Mouse (Mus musculus) thymus, adult 2 months (tissue): ENCODE data around the gene Jph4. TPM values are rescaled to one million over a fixed set of nuclear protein-coding genes. Genes with fewer than 3 reads are reported as not detected.

Experiments
- DNase-seq: peaks from one replicate; pipeline ENCODE4 v3.0.0; 2021
- H3K27ac ChIP-seq: fragments of 200-500 bp; 2 replicates; pipeline ENCODE4 v1.5.1; 2012; ENCODE audit warnings: low read length, control low read depth; ENCODE audit not compliant: control insufficient read depth, insufficient read depth
- H3K27me3 ChIP-seq: fragments of 200-500 bp; 2 replicates; pipeline ENCODE4 v1.6.1; 2012; ENCODE audit warnings: mild to moderate bottlenecking, low read length, moderate library complexity, mixed read lengths; ENCODE audit not compliant: control insufficient read depth, insufficient read depth
- H3K36me3 ChIP-seq: fragments of 200-500 bp; 2 replicates; pipeline ENCODE4 v1.6.1; 2012; ENCODE audit warnings: mild to moderate bottlenecking, low read length, moderate library complexity; ENCODE audit not compliant: control insufficient read depth, insufficient read depth
- H3K4me1 ChIP-seq: fragments of 200-500 bp; replicated peaks from 2 replicates; pipeline ENCODE4 v1.6.1; 2012; ENCODE audit warnings: low read length; ENCODE audit not compliant: control insufficient read depth, insufficient read depth
- H3K4me3 ChIP-seq: fragments of 200-500 bp; 2 replicates; pipeline ENCODE4 v1.5.1; 2012; ENCODE audit warnings: mild to moderate bottlenecking, low read length, control low read depth, moderate library complexity; ENCODE audit not compliant: control insufficient read depth, insufficient read depth
- CTCF ChIP-seq: fragments of 200-500 bp; IDR thresholded peaks from 2 replicates; pipeline ENCODE4 v1.5.1; 2012; ENCODE audit warnings: mild to moderate bottlenecking, control low read depth, low read length, moderate library complexity, borderline replicate concordance; ENCODE audit not compliant: control insufficient read depth, poor library complexity, insufficient read depth; ENCODE audit errors: extremely low read depth
- POLR2A ChIP-seq: fragments of 200-500 bp; IDR thresholded peaks from 2 replicates; pipeline ENCODE4 v1.6.1; 2012; ENCODE audit warnings: mild to moderate bottlenecking, low read length, control low read depth, moderate library complexity; ENCODE audit not compliant: control insufficient read depth, poor library complexity, insufficient read depth; ENCODE audit errors: extremely low read depth
- WGBS: fragments of 180-500 bp; shearing (Covaris S2); methylation state at CpG from one replicate; pipeline ENCODE4 v1.1.7; 2018; 5-methylcytosine and 5-hydroxymethylcytosine counted together
- polyA plus RNA-seq: library from polyadenylated mRNA; depleted of rRNA; stranded (reverse); fragments of >200 nt; gene quantifications from 2 replicates; pipeline ENCODE4 v1.2.3, GENCODE M21; 2012

The Jph4 gene
- polyA plus RNA-seq, 1 experiment = 0.51 TPM

DNA sequence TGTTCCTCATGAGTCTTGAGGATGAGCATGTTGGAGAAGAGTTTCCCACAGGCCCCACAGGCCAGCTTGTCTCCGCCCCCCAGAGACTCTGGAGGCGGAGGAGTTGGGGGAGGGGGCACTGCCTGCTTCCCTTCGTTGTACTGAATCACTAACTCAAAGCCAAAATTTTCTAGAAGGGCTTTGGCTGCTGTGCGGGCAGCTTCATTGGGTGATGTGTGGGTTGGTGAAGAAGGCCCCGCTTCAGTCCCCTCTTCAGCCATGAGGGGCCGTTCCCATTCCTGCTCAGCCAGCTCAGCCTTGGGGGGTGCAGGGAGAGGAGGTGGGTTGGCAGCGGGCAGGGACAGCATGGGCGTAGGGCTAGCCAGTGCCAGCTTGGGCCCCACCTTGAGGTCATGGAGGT, 50.7 kb downstream of the Jph4 start:
- no peaks in the 10 kb centered on the region for H3K36me3 ChIP-seq
- H3K4me1 ChIP-seq = peaks cover 8% of the 10 kb centered on the region
- no peak for TF ChIP-seq CTCF
- TF ChIP-seq POLR2A = no peak
- H3K27me3 ChIP-seq = no peaks in the 10 kb centered on the region
- no peak overlapping the region for H3K4me3 ChIP-seq
- H3K27ac ChIP-seq = no peak overlapping the region
- DNase-seq = no peak
- WGBS = 97% methylated on average over 8 of the region's 8 CpGs

DNA sequence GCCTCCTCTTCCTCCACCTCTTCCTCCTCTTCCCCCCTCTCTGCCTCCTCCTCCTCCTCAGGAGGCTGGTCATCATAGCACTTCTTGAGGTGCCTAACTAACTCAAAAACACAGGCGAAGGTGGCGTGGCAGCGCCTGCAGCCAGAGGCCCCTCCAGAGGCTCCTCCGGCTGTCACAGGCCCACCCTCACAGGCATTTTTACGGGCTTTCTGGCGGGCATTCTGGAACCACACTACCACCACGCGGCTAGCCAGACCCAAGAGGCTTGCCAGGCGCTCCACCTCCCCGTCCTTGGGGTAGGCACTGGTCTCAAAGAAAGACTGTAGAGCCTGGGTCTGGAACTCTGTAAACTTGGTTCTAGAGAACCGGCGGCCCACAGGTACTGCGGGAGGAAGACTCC, 51.3 kb downstream of the Jph4 start:
- H3K36me3 ChIP-seq = no peaks in the 10 kb centered on the region
- H3K4me1 ChIP-seq = peaks cover 8% of the 10 kb centered on the region
- 88% methylated on average over 13 of the region's 13 CpGs for WGBS
- TF ChIP-seq CTCF (no peak), POLR2A (no peak)
- H3K27ac ChIP-seq = no peak overlapping the region
- no peak overlapping the region for H3K4me3 ChIP-seq
- no peak for DNase-seq
- no peaks in the 10 kb centered on the region for H3K27me3 ChIP-seq

DNA sequence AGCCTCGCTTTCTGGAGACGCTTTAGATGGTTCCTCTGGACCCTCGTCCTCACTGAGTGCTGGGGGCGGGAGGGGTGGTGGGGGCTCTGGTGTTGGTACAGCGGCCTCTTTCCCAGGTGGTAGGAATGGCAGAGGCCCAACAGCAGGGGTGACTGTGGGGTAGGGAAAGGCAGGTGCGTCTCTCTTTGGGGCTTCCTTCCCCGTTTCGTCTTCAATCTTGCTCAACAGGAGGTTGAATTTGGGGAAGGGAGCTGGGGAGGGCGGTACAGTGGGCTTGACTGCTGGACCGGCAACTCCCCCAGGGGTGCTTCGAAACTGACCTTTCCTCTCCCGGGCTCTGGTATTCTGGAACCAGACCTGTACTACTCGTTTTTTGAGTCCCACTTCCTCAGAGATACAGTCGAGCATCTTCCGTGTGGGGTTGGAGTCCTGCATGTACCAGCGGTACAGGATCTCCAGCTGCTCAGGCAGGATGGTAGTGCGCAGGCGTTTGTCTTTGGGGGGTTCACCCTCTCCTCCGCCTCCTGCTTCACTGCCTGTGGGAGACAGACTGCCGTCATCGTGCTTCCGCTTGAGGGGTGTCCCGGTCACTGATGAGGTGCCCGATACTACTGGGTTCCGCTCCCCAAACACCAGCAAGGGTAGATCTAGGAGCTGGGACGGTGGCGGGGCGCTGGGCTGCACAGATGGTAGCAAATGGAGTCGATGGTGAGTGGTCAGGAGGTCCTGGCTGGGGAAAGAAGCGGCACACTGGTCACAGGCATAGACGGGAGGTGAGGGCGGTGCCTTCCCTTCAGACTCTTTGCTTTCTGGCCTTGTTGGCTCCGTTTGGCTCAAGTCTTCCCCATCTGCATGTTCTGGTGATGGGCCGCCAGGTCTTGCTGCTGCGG, 52.0 kb downstream of the Jph4 start:
- no peak for DNase-seq
- Histone ChIP-seq H3K4me1 (peaks cover 8% of the 10 kb centered on the region), H3K27ac (no peak overlapping the region), H3K27me3 (no peaks in the 10 kb centered on the region), H3K4me3 (no peak overlapping the region), H3K36me3 (no peaks in the 10 kb centered on the region)
- 89% methylated on average over 35 of the region's 35 CpGs for WGBS
- no peak for TF ChIP-seq POLR2A
- TF ChIP-seq CTCF = no peak

DNA sequence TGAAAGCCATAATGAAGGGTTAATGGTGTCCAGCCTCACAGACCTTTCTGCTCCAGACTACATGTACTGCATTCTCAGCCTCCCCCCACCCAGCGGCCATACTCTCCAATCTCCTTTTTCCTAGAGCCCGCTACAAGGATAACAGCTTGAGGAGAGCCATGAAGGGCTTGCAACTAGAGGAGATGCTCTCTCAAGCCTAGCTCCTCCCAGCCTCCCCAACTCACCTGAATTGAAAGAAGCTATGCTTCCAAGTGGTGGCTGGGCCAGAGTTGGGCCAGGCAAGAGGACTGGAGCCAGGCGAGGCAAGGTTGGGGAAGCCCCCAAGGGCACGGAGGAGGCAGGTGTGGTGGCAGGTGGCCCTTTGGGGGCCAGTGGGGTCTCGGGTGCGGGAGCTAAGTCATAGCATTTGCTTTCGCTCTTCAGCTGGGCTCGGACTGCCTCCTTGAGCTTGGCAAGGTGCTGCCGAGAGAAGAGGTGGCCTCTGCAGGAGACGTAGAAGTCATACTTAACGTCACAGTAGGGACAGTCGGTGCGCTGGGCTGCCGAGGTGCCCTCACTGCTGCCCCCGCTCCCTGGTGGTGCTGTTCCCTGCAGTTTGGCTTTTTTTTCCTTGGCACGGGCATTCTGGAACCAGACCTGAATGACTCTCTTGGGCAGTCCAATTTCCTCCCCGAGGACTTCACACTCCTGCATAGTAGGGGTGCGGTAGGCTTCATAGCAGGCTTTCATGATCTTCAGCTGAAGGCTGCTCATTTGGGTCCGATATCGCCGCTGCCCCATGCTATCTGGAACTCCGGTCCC, 53.0 kb downstream of the Jph4 start:
- 94% methylated on average over 22 of the region's 22 CpGs for WGBS

DNA sequence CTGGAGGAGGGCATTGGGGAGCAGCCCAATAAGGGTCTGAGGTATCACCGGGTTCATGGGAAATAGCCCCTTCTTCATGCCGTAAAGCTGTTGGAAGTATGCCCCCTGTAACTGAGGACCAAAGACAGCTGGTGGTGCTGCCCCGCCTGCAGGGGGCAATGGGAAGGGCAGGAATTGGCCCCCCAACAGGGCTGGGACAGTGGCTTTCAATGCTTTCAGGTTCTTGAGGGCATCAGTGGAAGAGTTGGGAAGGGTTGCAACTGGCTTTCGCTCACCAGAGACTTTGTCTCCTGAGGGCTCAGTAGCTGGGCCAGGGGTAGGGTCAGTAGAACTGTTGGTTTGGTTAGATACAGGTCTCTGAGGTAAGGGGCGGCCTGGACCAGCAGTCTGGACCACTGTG, 53.6 kb downstream of the Jph4 start:
- Histone ChIP-seq H3K36me3 (no peaks in the 10 kb centered on the region), H3K27me3 (no peaks in the 10 kb centered on the region), H3K4me1 (peaks cover 8% of the 10 kb centered on the region), H3K27ac (no peak overlapping the region), H3K4me3 (no peak overlapping the region)
- WGBS = 92% methylated on average over 5 of the region's 5 CpGs
- no peak for TF ChIP-seq POLR2A
- no peak for TF ChIP-seq CTCF
- no peak for DNase-seq

More for the DNA sequence above, 53.0 kb downstream of the Jph4 start:
- DNase-seq = no peak
- Histone ChIP-seq H3K27ac (no peak overlapping the region), H3K4me3 (no peak overlapping the region), H3K27me3 (no peaks in the 10 kb centered on the region), H3K4me1 (peaks cover 8% of the 10 kb centered on the region), H3K36me3 (no peaks in the 10 kb centered on the region)
- TF ChIP-seq POLR2A (no peak), CTCF (no peak)

DNA sequence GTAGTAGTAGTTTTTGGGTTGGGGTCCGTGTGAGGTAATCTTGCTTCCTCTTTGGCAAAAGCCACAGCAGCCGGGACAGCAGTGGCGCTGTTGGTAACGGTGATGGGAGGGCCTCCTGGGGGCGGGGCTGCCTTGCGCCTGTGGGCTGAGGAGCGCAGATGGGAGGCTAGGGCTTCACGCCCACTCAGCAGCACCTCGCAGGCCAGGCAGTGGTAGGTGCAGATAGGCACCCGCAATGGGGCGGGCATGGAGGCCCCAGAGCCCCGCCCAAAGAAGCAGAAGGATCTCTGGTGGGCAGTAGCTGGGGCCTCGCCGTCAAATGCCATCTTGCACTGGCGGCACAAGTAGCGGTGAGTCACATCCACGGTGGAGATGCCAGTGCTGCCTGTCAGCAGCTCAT, 54.1 kb downstream of the Jph4 start:
- peak; percentile 52 for DNase-seq
- no peak overlapping the region for H3K27ac ChIP-seq
- 9% methylated on average over 17 of the region's 17 CpGs for WGBS
- no peak for TF ChIP-seq CTCF
- TF ChIP-seq POLR2A = no peak
- H3K4me3 ChIP-seq = no peak overlapping the region
- H3K4me1 ChIP-seq = peaks cover 8% of the 10 kb centered on the region
- H3K27me3 ChIP-seq = no peaks in the 10 kb centered on the region
- H3K36me3 ChIP-seq = no peaks in the 10 kb centered on the region
